Mouse (Mus musculus) embryonic facial prominence, embryonic 13.5 days (tissue): Measurements from ENCODE around the gene Nkx6-2. TPM values are rescaled to one million over a fixed set of nuclear protein-coding genes. Genes with fewer than 3 reads are reported as not detected.

Source experiments
- ATAC-seq: fragments of 200-750 bp; cut with Nextera tagmentation; 2 replicates; pipeline ENCODE4 v1.8.0; 2017; ENCODE audit warnings: low read depth; ENCODE audit not compliant: insufficient number of reproducible peaks, insufficient read depth, low FRiP score, low TSS enrichment
- H3K27ac ChIP-seq: fragments of 300-500 bp; sonication (generic); 2 replicates; pipeline ENCODE4 v1.5.1; 2015; ENCODE audit warnings: moderate library complexity, mild to moderate bottlenecking, inconsistent platforms
- H3K27me3 ChIP-seq: fragments of 300-500 bp; sonication (generic); 2 replicates; pipeline ENCODE4 v1.6.1; 2015; ENCODE audit warnings: mild to moderate bottlenecking, inconsistent platforms
- H3K36me3 ChIP-seq: fragments of 300-500 bp; sonication (generic); 2 replicates; pipeline ENCODE4 v1.6.1; 2015; ENCODE audit warnings: mild to moderate bottlenecking, inconsistent platforms
- H3K4me1 ChIP-seq: fragments of 300-500 bp; sonication (generic); 2 replicates; pipeline ENCODE4 v1.6.1; 2015; ENCODE audit warnings: inconsistent platforms
- H3K4me2 ChIP-seq: fragments of 300-500 bp; sonication (generic); 2 replicates; pipeline ENCODE4 v1.6.1; 2015; ENCODE audit warnings: moderate library complexity, mild to moderate bottlenecking, inconsistent platforms
- H3K4me3 ChIP-seq: fragments of 300-500 bp; sonication (generic); 2 replicates; pipeline ENCODE4 v1.5.1; 2015; ENCODE audit warnings: mild to moderate bottlenecking, inconsistent platforms
- H3K9ac ChIP-seq: fragments of 300-500 bp; sonication (generic); 2 replicates; pipeline ENCODE4 v1.6.1; 2015; ENCODE audit warnings: mild to moderate bottlenecking, inconsistent platforms
- H3K9me3 ChIP-seq: fragments of 300-500 bp; sonication (generic); 2 replicates; pipeline ENCODE4 v1.6.1; 2016; ENCODE audit warnings: inconsistent platforms
- WGBS: fragments of 180-500 bp; shearing (Covaris S2); methylation state at CpG from one replicate; pipeline ENCODE4 v1.1.7; 2015; ENCODE audit warnings: mixed read lengths; 5-methylcytosine and 5-hydroxymethylcytosine counted together
- polyA plus RNA-seq: library from polyadenylated mRNA; unstranded; fragments of >200 nt; fragmentation: Nextera tagmentation; extraction: Ambion mirVana; gene quantifications from 2 replicates; pipeline ENCODE4 v1.2.1, GENCODE M21; 2015

Gene Nkx6-2
- polyA plus RNA-seq, 1 experiment from 2014 or later = not detected

GRCm38 (mm10) chr7:139584221-139585175, 1.9 kb upstream of the Nkx6-2 start:
- peak overlapping the region; percentile 35 for H3K4me2 ChIP-seq
- H3K27me3 ChIP-seq = peaks cover 99% of the 10 kb centered on the region
- no peaks in the 10 kb centered on the region for H3K9me3 ChIP-seq
- no peak overlapping the region for H3K9ac ChIP-seq
- no peak for ATAC-seq
- H3K27ac ChIP-seq = no peak overlapping the region
- H3K4me3 ChIP-seq = peak overlapping the region; percentile 9
- 1% methylated on average over 53 of the region's 53 CpGs for WGBS
- H3K36me3 ChIP-seq = 0 out of 2 replicates have a peak, but pooled peaks cover under 1% of the 10 kb centered on the region
- peaks cover 32% of the 10 kb centered on the region for H3K4me1 ChIP-seq

GRCm38 (mm10) chr7:139583094-139583737, 619 bp upstream of the Nkx6-2 start:
- no peak overlapping the region for H3K4me2 ChIP-seq
- peaks cover 9% of the 10 kb centered on the region for H3K36me3 ChIP-seq
- H3K27me3 ChIP-seq = peaks cover 100% of the 10 kb centered on the region
- ATAC-seq = no peak
- no peak overlapping the region for H3K27ac ChIP-seq
- WGBS = 8% methylated on average over 17 of the region's 17 CpGs
- no peak overlapping the region for H3K9ac ChIP-seq
- H3K9me3 ChIP-seq = no peaks in the 10 kb centered on the region
- H3K4me1 ChIP-seq = peaks cover 32% of the 10 kb centered on the region
- H3K4me3 ChIP-seq = no peak overlapping the region

GRCm38 (mm10) chr7:139581801-139582571, 611 bp downstream of the Nkx6-2 start:
- Histone ChIP-seq H3K27ac (no peak overlapping the region), H3K4me2 (peak overlapping the region; percentile 53), H3K9me3 (no peaks in the 10 kb centered on the region), H3K4me1 (peaks cover 32% of the 10 kb centered on the region), H3K9ac (no peak overlapping the region), H3K27me3 (peaks cover 100% of the 10 kb centered on the region), H3K4me3 (peak overlapping the region; percentile 36), H3K36me3 (peaks cover 19% of the 10 kb centered on the region)
- no peak for ATAC-seq
- under 1% methylated on average over 82 of the region's 82 CpGs for WGBS

GRCm38 (mm10) chr7:139580851-139581775, 1.5 kb downstream of the Nkx6-2 start:
- H3K36me3 ChIP-seq = peaks cover 24% of the 10 kb centered on the region
- ATAC-seq = no peak
- peaks cover 93% of the 10 kb centered on the region for H3K27me3 ChIP-seq
- peaks cover 32% of the 10 kb centered on the region for H3K4me1 ChIP-seq
- no peak overlapping the region for H3K27ac ChIP-seq
- H3K9me3 ChIP-seq = no peaks in the 10 kb centered on the region
- H3K4me2 ChIP-seq = peak overlapping the region; percentile 53
- peak overlapping the region; percentile 36 for H3K4me3 ChIP-seq
- WGBS = 1% methylated on average over 78 of the region's 78 CpGs
- no peak overlapping the region for H3K9ac ChIP-seq

GRCm38 (mm10) chr7:139579261-139579905, 3.2 kb downstream of the Nkx6-2 start:
- Histone ChIP-seq H3K27me3 (peaks cover 76% of the 10 kb centered on the region), H3K4me3 (no peak overlapping the region), H3K4me2 (no peak overlapping the region), H3K9me3 (no peaks in the 10 kb centered on the region), H3K4me1 (peaks cover 26% of the 10 kb centered on the region), H3K9ac (no peak overlapping the region), H3K36me3 (peaks cover 38% of the 10 kb centered on the region), H3K27ac (no peak overlapping the region)
- ATAC-seq = no peak
- WGBS = 69% methylated on average over 21 of the region's 21 CpGs

- Histone ChIP-seq H3K36me3 (peaks cover 38% of the 10 kb centered on the region), H3K27me3 (peaks cover 44% of the 10 kb centered on the region), H3K9me3 (no peaks in the 10 kb centered on the region), H3K4me2 (no peak overlapping the region), H3K27ac (no peak overlapping the region), H3K4me1 (peaks cover 6% of the 10 kb centered on the region), H3K9ac (no peak overlapping the region), H3K4me3 (no peak overlapping the region)
- ATAC-seq = no peak
- WGBS = 86% methylated on average over 16 of the region's 16 CpGs
Observed at GRCm38 (mm10) chr7:139576064-139576686, 6.4 kb downstream of the Nkx6-2 start.

GRCm38 (mm10) chr7:139572665-139573064, 9.9 kb downstream of the Nkx6-2 start:
- ATAC-seq = no peak
- 86% methylated on average over 3 of the region's 3 CpGs for WGBS
- no peak overlapping the region for H3K9ac ChIP-seq
- no peak overlapping the region for H3K27ac ChIP-seq
- H3K27me3 ChIP-seq = peaks cover 9% of the 10 kb centered on the region
- no peaks in the 10 kb centered on the region for H3K9me3 ChIP-seq
- peaks cover 39% of the 10 kb centered on the region for H3K36me3 ChIP-seq
- no peak overlapping the region for H3K4me3 ChIP-seq
- no peak overlapping the region for H3K4me2 ChIP-seq
- no peaks in the 10 kb centered on the region for H3K4me1 ChIP-seq

GRCm38 (mm10) chr7:139570788-139571187, 11.8 kb downstream of the Nkx6-2 start:
- no peaks in the 10 kb centered on the region for H3K27me3 ChIP-seq
- peaks cover 35% of the 10 kb centered on the region for H3K36me3 ChIP-seq
- H3K27ac ChIP-seq = no peak overlapping the region
- H3K4me2 ChIP-seq = no peak overlapping the region
- H3K4me1 ChIP-seq = no peaks in the 10 kb centered on the region
- no peak overlapping the region for H3K4me3 ChIP-seq
- WGBS = 90% methylated on average over 5 of the region's 5 CpGs
- no peak overlapping the region for H3K9ac ChIP-seq
- no peak for ATAC-seq
- no peaks in the 10 kb centered on the region for H3K9me3 ChIP-seq

- 82% methylated on average over 8 of the region's 8 CpGs for WGBS
- H3K36me3 ChIP-seq = peaks cover 29% of the 10 kb centered on the region
- no peak overlapping the region for H3K4me3 ChIP-seq
- no peak for ATAC-seq
- H3K9me3 ChIP-seq = no peaks in the 10 kb centered on the region
- no peaks in the 10 kb centered on the region for H3K4me1 ChIP-seq
- H3K27ac ChIP-seq = no peak overlapping the region
- H3K27me3 ChIP-seq = no peaks in the 10 kb centered on the region
- H3K9ac ChIP-seq = no peak overlapping the region
- no peak overlapping the region for H3K4me2 ChIP-seq
Observed at GRCm38 (mm10) chr7:139566533-139566932, 16.1 kb downstream of the Nkx6-2 start.

GRCm38 (mm10) chr7:139565998-139566397, 16.6 kb downstream of the Nkx6-2 start:
- Histone ChIP-seq H3K4me2 (no peak overlapping the region), H3K9me3 (no peaks in the 10 kb centered on the region), H3K9ac (no peak overlapping the region), H3K4me1 (no peaks in the 10 kb centered on the region), H3K4me3 (no peak overlapping the region), H3K36me3 (peaks cover 29% of the 10 kb centered on the region), H3K27me3 (no peaks in the 10 kb centered on the region), H3K27ac (no peak overlapping the region)
- WGBS = 77% methylated on average over 6 of the region's 6 CpGs
- ATAC-seq = no peak
